Mouse (Mus musculus): ENCODE results near the gene Clec2l. TPM values are rescaled to one million over a fixed set of nuclear protein-coding genes. Genes with fewer than 3 reads are reported as not detected.

The Clec2l gene
- total RNA-seq, 2 experiments from 2014 or later = 1.5 to 1.7 TPM

GRCm38 (mm10) chr6:38710449-38710848 is 47.6 kb downstream of the Clec2l start:
- no peak for DNase-seq
- intact Hi-C loops (cut with DNase I) = no loop called here

DNA sequence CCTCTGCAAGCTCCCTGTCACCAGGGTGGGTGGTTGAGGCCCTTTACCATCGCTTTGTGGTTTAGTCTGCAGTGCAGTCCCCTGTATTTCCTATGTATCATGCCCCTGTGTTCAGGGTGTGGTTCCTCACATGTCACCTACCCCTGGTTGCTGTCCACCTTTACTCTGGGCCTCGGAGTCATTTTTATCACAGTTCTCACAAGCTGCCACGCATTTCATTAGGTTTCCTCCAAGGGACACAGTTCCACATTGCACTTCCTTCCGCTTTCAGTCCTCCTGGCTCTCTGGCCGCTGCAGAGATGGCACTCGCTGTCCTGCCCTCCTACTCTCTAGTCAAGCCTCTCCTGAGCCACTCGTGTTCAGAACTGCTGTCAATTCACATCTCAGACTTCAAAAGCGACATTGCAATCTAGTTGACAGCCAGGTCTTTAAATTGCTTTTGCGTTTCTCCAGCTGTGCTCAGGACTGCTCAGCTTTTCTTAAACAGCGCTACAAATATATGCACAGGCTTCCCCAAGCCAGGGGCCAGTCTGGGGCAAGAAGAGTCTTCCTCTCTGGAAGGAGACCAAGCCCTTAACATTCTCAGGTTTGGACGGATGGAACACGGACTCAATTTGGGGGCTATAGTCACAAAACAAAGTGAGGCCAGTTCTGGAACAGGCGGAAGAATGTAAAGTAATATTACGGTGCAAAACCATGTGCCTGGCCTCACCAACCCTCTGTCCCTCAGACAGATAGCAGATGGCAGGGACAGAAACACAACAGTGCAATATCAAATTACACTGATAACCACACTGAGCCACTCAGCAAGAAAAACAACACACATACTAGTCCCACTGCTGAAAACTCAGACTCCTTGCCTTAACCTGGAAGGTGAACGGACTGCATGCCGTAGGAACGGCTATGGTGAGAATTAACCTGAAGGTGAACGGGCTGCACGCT is 51.4 kb downstream of the Clec2l start:
- DNase-seq = no peak
- intact Hi-C loops (cut with DNase I) = no loop called here

- DNase-seq = no peak
- intact Hi-C loops (cut with DNase I) = no loop called here
Measured at GRCm38 (mm10) chr6:38715881-38716280, 53.0 kb downstream of the Clec2l start.

GRCm38 (mm10) chr6:38718625-38719024 is 55.8 kb downstream of the Clec2l start:
- intact Hi-C loops (cut with DNase I) = no loop called here
- DNase-seq = no peak

- DNase-seq = no peak
- intact Hi-C loops (cut with DNase I) = no loop called here
Measured at GRCm38 (mm10) chr6:38719229-38719628, 56.4 kb downstream of the Clec2l start.

DNA sequence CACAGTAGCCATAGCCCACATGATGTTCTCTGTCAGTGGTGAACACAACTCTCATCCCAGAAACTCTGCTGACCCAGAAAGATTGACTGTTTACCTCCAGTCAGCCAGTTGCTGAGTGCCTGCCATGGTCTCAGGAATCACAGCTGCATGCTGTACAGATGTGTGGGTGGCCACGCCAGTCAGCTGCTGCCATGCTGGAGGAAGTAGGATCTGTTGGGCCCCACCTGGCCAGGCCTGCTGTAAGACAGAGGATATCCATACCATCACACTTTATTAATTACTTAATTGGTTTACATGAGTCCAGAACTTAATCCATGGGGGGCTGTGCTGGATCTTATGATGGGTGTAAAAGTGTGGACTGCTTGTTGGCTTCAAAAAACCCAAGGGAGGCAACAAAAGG is 58.5 kb downstream of the Clec2l start:
- DNase-seq = no peak
- intact Hi-C loops (cut with DNase I) = no loop called here

GRCm38 (mm10) chr6:38725515-38725914 is 62.6 kb downstream of the Clec2l start:
- no peak for DNase-seq
- intact Hi-C loops (cut with DNase I) = no loop called here

Other genes starting within 250 kb of the Clec2l start
- 10 to 100 TPM; 23.5 to 25.8 TPM for gene Ubn2, start 229.1 kb upstream of the Clec2l start, total RNA-seq (2021)
- 100 to 1,000 TPM; 253 to 256 TPM for gene Fmc1, start 129.6 kb upstream of the Clec2l start, total RNA-seq (2021)
- gene Luc7l2, start 111.7 kb upstream of the Clec2l start, total RNA-seq (2021) = 100 to 1,000 TPM in 1 of 2 experiments, 10 to 100 TPM in 1; 93.7 to 102 TPM
- gene Klrg2, start 25.8 kb upstream of the Clec2l start, total RNA-seq (2021) = under 1 TPM; 0.33 to 0.51 TPM
- gene Tbxas1, start 212.3 kb downstream of the Clec2l start, total RNA-seq (2021) = 1 to 10 TPM; 2.1 TPM
- 100 to 1,000 TPM in 1 of 2 experiments, 10 to 100 TPM in 1; 92.1 to 101 TPM for gene Hipk2, start 213.1 kb downstream of the Clec2l start, total RNA-seq (2021)

Measured in heart, postnatal 36 days (tissue).